Mouse (Mus musculus) ES-Bruce4 (cell line): ENCODE measurements around the gene Kbtbd4.

ENCODE experiments used
- CTCF ChIP-seq: IDR thresholded peaks from one replicate; pipeline ENCODE4 v1.8.1; 2011; ENCODE audit warnings: low read depth, low read length
- POLR2A ChIP-seq: IDR thresholded peaks from one replicate; pipeline ENCODE4 v1.8.1; 2011; ENCODE audit warnings: low read length; ENCODE audit not compliant: insufficient read depth

DNA sequence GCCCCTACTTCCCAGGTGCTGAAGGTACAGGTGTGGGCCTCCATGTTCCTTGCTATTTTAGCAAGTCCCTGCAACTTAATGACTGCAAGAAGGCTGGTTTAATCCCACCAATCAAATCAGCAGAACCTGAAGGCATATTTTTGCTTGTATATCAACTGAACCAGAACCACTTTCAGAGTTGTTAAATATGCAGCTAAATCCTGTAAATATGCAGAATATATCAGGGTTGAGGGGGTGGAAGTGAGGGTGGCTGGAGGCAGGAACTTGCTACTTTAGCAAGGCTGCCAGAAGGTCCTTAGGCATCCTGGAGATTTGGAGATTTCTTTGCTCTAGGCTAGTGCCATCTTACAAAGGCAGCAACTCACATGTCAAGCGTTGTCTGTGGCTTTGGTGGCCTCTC, 11.0 kb downstream of the Kbtbd4 start:
- TF ChIP-seq POLR2A (no peak), CTCF (no peak)
